Mouse (Mus musculus): ENCODE measurements around the gene Tom1.

Tom1 gene

GRCm38 (mm10) chr8:75042974-75043373 lies 9.5 kb downstream of the Tom1 start:
- DNase-seq (ENCODE audit: low spot score): no peak

DNA sequence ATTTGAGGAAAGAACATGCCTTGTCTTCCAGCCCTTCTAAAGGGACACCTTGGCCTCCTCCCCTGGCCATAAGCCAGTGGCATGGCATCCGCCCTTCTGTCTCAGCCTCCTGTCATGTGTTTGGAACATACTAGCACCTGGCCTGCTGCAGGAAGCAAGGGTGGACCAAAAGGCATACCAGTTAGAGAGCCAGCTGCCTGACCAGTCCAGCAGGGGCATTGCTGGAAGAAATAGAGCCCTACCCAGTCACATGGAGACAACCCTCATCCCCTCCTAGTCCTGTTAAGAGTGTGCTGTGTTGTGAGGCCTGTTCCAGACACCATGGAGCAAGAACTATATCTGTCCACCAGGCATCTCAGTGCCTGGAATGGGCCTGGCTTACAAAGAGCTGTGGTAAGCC lies 12.8 kb downstream of the Tom1 start:
- no peak for DNase-seq (ENCODE audit: low spot score)

GRCm38 (mm10) chr8:75047784-75048183 lies 14.3 kb downstream of the Tom1 start:
- DNase-seq (ENCODE audit: low spot score): no peak

GRCm38 (mm10) chr8:75053342-75053741 lies 19.8 kb downstream of the Tom1 start:
- no peak for DNase-seq (ENCODE audit: low spot score)

- DNase-seq (ENCODE audit: low spot score): no peak
Observed at GRCm38 (mm10) chr8:75055673-75056072, 22.2 kb downstream of the Tom1 start.

DNA sequence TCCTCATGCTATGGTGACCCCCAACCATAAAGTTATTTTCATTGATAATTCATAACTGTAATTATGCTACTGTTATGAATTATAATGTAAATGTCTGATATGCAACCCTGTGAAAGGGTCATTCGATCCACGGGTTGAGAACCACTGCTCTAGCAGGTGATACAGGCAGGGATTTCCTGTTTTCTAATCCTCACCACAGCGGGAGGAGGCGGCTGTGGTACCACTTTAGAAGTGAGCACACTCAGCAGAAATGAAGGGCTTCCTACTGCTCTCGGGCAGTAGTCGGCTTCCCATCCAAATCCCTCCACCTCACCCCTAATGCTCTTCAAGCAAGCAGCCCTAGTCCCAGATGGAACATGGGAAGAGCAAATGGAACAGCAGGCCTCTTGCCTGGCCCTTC lies 26.5 kb downstream of the Tom1 start:
- DNase-seq (ENCODE audit: low spot score): no peak

- no peak for DNase-seq (ENCODE audit: low spot score)
Observed at GRCm38 (mm10) chr8:75060815-75061214, 27.3 kb downstream of the Tom1 start.

DNA sequence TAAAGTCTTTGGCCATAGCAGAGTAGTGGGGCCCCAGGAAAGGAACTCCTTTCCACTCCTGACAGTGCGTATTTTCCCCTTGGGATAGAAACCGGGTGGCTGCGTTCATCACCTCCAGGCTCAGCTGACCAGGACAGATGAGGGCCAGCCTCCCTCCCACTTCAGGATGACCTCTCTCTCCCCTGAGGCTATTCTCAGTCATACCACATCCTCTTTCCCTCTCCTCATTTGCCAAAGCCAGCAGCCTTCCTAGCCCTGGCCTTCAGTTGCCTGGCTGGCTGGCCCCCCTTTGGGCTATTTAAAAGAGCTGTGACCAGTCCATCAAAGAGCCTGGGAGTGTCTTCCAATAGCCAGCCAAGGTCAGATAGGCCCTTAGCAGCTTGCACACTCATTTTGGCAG lies 29.8 kb downstream of the Tom1 start:
- DNase-seq (ENCODE audit: low spot score): no peak

- DNase-seq (ENCODE audit: low spot score): no peak
Observed at GRCm38 (mm10) chr8:75064790-75065189, 31.3 kb downstream of the Tom1 start.

GRCm38 (mm10) chr8:75067287-75067686 lies 33.8 kb downstream of the Tom1 start:
- no peak for DNase-seq (ENCODE audit: low spot score)

GRCm38 (mm10) chr8:75070297-75070696 lies 36.8 kb downstream of the Tom1 start:
- no peak for DNase-seq (ENCODE audit: low spot score)

GRCm38 (mm10) chr8:75071627-75072346 lies 38.3 kb downstream of the Tom1 start:
- DNase-seq (ENCODE audit: low spot score): peak; percentile 51

DNA sequence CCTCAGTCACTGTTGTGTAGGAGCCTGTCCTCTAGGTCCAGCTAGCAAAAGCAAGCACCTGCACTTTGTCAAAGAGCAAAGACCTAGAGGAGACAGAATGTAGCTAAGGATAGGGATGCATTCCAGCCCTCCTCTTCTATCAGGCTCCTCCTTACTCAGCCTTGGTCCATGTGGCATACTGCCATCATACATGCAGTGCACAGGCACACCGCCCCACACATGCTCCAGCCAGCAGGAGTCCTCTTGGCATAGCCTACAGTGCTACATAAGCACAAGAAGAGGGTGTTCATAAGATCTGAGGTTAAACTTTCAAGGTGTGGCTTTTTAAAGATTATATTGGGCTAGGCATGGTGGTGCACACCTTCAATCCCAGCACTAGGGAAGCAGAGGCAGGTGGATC lies 41.4 kb downstream of the Tom1 start:
- no peak for DNase-seq (ENCODE audit: low spot score)

DNA sequence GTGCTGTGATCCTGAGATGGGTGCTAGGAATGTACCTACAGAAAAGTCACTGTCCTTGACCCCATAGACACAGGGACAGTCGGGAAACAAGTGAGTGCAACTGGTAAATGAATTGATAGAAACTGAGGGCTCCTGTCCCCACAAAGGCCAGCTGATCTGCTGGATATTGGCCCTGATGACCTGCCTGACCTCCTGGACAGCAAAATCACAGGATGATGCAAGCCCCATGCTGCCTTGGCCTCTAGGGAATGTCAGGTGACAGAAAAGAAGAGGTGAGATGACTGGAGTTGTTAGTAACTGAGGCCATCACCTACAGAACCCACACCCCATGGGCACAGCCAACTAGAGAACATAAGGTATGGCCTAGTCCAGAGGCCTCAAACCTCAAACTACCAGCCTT lies 44.7 kb downstream of the Tom1 start:
- DNase-seq (ENCODE audit: low spot score): no peak

GRCm38 (mm10) chr8:75078851-75079250 lies 45.3 kb downstream of the Tom1 start:
- no peak for DNase-seq (ENCODE audit: low spot score)

DNA sequence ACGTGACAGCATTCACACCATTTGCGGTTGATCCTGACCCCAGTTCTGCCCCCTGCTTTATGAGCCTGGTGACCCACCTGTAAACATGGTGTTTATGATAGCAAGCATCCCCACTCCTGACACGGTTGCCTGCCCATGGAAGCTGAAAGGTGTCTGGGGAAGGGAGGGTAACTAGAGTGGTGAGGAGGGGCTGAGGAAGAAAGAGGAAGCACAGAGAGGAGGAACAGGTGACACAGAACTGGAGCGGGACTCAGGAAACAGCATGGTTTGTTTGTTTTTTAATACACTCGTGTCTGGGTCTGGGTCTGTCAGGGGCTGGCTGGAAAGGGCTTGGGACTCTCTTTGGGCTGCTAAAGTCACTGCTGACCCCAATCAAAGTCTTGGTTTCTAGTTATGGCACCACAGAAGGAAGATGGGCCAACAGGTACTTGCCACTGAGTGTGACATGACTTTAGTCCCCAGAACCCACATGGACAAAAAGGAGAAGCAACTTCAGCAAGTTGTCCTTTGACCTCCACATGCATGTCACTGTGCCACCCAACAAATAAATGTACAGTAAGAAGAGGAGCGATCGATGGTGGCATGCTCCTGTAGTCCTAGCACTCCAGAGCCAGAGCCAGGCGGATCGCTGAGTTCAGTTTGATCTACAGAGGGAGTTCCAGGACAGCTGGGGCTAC lies 48.0 kb downstream of the Tom1 start:
- no peak for DNase-seq (ENCODE audit: low spot score)

DNA sequence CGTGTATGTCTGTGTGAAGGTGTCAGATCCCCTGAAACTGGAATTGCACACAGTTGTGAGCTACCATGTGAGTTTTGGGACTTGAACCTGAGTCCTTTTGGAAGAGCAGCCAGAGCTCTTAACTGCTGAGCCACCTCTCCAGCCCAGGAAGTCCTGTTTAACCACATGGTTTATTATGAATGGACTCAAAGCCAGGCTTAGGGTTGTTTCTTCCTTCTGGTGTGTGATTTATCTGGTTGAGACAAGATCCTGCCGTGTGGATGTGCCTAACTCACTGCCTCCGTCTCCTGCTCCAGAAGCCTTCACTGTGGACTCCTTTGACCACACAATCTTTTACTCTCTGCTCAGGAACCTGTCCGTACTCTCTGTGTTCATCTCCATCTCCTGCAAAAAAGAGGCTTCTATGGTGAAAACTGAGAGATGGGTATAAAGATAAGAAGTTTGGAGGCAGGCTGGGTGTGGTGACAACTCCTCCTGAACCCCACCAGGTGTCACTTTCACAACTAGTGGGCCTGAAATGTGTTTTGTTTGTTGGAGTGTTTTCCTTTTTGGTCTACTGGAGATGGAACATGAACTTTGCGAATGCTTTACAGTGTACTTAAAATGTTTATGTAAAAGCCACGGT lies 48.8 kb downstream of the Tom1 start:
- no peak for DNase-seq (ENCODE audit: low spot score)

DNA sequence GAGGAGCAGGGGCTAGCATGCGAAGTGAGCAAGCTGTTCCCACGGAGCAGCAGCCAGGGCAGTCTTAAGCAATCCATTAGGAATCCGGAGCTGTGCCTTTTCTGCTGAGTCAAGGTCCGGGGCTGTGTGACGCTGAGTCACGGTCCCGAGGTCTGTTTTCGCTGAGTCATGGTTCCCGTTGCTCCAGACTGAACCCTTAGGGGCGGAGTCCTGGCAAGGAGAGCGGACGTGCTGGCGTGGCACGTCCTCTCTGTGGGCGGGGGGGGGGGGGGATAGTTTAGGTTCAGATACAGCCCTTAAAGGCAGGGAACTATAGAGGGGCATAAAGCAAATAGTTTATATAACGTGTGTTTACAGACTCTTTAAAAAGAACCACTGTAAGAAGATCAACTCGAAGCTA lies 50.3 kb downstream of the Tom1 start:
- peak; percentile 37 for DNase-seq (ENCODE audit: low spot score)

DNA sequence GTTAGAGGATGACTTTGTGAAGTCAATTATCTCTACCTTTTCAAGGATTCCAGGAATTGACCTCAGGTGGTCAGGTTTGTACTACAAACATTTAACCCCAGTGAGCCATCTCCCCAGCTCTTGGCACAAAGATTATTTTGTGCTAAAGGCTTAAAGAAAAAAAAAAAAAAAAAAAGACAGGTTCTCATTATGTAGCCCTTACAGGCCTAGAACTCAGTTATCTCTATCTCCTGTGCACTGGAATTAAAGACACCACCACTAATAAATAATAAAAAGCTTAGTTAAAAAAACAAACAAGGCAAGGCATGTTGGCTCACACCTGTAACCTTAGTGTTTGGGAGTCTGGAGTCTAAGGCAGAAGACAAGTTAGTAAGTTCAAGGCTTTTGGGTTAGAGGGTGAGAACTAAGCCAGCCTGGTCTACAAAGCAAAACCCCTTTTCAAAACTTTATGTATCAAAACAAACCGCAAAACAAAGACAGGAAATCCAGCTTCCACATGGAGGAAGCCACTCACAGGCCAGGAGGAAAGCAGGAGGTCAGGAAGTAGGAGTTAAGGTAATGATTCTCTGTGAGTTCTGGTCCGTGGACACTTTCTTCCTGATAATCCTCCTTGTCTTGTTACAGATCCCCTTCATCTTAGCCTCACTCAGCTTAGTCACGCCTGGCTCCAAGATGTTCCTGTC lies 51.0 kb downstream of the Tom1 start:
- DNase-seq (ENCODE audit: low spot score): no peak

GRCm38 (mm10) chr8:75086002-75086401 lies 52.5 kb downstream of the Tom1 start:
- DNase-seq (ENCODE audit: low spot score): no peak

DNA sequence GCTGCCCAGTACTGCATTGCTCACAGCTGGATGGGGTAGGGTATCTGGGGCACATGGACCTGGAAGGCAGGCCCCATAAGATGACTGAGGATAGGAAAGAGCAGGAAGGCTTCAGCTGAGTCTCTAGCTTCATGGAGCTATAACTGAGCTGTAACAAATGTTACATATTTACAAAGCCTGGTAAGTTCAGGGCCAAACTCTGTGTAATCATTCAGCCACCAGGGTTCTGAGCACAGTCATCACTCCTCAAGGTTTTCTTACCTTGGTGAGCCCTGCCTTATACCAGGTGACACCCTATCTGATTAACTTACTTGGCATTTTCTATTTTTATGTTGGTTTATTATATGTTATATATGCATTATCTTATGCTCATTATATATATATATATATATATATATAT lies 53.6 kb downstream of the Tom1 start:
- no peak for DNase-seq (ENCODE audit: low spot score)

- no peak for DNase-seq (ENCODE audit: low spot score)
Observed at GRCm38 (mm10) chr8:75088989-75089881, 55.7 kb downstream of the Tom1 start.

Measured in T-cell, adult 2 months (primary cell).